Mouse (Mus musculus) left cerebral cortex, postnatal 36 days (tissue): ENCODE results near the gene Emcn. TPM values are rescaled to one million over a fixed set of nuclear protein-coding genes. Genes with fewer than 3 reads are reported as not detected.

Experiments used
- DNase-seq, 2 experiments: peaks; one replicate each; pipeline ENCODE4 v3.0.0; 2021 to 2022; ENCODE audit warnings: low spot score in 2 of 2, mixed read lengths in 1 of 2
- intact Hi-C: fragments of 180-260 bp; cut with DNase I; formaldehyde crosslinking; loops from one replicate; pipeline ENCODE4 v1.15.1; 2025
- total RNA-seq, 2 experiments: library from RNA; stranded (reverse); gene quantifications; 2 replicates each; pipeline ENCODE4 v1.2.3; 2021

The Emcn gene
- 1 to 10 TPM; 8.0 to 8.9 TPM for total RNA-seq

DNA sequence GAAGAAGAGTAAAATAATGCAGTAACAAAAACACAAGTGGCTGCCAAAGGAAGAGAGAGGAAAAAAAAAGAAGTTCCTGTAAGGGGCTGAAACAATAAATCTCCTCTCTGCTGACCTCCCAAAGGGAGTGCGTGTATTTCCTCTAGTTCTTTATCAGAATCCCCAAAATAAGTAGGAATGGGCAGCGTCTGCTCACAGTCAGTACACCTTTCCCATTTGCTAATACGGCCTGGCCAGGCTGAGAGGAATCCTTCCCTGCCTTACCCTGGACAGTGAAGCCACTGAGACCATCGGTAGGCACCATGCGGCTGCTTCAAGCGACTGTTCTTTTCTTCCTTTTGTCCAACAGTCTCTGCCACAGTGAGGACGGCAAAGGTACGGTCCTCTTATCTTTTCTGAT lies at the start of gene Emcn:
Gene Emcn (plus strand): TSS at position 130 of the 400 bp plus-strand sequence.
- intact Hi-C loops = no loop called here
- DNase-seq = no peak

DNA sequence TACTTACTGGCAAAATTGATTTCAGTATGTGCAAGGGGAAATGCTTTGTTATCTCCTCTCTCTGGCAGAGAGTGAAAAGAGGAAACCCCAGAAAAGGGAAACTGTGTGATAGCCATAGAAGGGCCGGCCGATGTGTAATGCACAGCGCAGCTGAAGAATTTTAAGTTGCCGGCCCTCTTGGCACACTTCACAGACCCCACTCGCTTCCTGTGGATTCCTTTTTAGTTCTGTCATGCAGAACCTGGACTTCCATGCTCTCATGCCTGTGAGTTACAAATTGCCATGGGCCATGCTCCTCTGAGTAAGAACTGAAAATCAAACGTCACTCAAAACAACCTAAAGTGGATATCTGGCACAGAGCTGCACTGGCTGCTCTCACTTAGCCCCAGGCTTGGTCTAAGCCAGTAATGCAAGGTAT lies 47.7 kb upstream of the Emcn start:
- intact Hi-C loops = no loop called here
- no peak for DNase-seq

DNA sequence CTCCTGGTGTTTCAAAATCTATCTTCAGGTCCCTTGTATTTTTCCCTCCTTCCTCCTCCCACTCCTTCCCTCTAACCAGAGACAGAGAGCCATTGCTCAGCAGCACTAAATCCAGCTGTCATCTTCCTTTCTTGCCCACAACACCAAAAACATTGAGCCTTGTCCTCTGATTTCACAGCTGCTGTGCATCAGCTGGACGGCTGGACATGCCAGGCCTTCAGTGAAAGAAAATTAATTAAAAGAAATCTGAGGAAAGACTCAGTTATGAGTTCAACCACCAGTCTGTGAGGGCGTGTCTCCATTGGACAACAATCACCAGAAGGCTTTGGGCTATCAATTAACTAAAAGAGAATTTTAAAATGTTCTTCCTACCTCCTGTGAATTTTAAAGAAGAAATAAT lies 42.6 kb upstream of the Emcn start:
- no peak for DNase-seq
- intact Hi-C loops = no loop called here

DNA sequence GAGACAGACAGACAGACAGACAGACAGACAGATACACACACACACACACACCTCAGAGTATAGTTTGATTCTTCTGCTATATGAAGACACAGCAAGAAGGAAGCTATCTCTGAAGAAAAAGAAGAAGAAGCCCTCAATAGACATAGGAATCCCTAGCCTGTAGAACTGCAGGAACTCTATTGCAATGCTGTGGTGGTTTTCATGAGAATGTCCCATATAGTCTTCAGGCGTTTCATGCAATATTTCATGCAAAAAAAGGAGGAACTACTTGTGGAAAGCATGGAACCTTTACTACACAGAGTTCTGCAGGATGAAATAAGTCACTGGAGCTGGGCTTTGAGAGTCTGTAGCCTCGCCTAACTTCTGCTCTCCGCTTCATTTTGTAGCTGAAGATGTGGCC lies 40.7 kb upstream of the Emcn start:
- DNase-seq = no peak
- intact Hi-C loops = no loop called here

DNA sequence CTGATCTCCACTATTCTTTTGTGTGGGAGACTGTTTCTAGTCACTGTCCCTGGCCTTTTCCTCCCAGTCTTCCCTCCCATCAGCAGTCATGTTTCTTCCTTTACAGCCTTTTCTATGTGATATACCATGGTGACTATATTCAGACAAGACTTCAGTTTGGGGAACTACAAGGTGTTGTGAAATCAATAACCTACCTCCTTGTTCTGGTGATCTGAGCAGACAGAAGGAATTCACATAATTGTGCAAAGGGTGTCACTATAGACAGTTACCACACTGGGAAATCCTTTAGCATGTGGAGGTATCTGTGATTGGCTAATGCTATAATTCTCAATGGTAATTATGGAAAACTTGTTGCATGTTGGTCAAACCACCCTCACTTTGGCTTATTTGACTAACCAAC lies 39.7 kb upstream of the Emcn start:
- no peak for DNase-seq
- intact Hi-C loops = no loop called here

DNA sequence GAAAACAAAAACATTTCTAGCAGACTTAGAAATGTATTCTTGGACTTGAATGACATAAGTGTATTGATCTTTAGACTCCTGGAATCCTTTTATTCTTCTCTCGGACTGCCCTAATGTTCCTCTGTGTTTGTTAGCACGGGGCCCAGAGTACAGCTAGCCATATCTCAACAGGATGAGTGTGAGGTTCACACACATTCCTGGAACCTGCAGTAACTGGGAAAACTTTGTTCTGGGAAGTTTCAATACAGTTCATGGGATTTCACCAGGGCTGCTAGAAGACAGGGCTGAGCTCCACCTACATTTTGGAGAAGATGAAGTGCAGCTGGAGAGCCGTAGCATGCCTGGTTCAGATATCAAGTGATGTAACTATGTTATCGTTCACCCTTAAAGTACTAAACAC lies 38.1 kb upstream of the Emcn start:
- intact Hi-C loops = no loop called here
- DNase-seq = no peak

DNA sequence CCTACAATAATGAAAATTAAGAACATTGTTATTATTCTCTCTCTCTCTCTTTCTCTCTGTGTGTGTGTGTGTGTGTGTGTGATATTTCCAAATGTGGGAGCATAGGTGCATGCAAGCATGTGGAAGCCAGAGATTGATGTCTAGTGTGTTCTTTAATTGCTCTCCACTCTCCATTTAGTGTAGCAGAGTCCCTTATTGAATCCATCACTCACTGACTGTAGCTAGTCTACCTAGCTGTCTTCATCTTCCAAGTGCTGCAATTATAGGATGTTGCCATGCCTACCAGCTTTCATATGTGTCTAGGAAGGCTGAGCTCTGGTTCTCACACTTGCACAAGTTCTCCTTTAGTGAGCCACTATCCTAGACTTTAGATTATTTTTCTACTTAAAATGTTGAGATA lies 30.9 kb upstream of the Emcn start:
- no peak for DNase-seq
- intact Hi-C loops = no loop called here

DNA sequence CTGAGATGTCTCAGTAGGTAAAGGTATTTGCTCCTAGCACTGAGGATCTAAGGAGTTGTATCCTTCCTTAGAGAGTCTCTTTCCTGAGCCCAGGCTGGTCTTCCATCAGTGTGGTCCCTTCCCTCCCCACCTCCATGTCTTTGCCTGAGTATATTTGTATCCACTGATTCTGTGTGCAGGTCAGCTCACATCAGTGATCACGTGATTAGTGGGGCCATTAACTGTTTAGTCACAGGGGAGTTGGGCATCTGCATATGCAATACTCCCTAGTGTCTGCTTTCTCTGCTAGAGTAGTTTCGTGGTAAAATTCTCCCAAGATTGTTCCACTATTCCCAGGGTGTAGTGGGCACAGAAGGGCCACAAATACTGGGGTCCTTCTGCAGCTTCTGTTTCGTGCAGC lies 28.3 kb upstream of the Emcn start:
- intact Hi-C loops = no loop called here
- DNase-seq = no peak

DNA sequence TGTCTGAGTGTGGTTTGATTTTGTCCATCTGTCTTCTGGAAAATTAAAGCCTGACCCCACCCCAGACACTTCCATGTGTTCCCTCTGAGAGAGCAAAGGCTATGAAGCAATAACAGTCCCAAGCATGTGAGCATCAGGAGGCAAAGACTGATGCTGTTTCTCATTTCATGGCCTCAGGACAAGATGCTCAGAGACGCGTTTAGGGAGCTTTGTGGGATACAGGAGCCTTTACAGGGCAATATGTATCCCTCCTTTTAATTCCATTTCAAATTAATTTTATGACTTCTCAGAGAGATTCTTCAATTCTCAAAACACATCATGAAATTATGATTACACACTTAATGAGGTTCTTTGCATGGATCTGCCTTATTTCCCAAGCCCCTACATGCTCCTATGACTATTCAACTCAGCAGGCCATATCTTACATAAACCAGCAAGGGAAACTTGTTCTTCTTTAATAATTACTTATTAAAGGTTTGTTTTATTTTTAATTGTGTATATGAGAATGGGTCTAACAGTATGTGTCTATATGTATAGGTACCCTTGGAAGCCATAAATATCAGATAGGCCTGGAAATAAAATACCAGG lies 27.0 kb upstream of the Emcn start:
- intact Hi-C loops = no loop called here
- DNase-seq = no peak

DNA sequence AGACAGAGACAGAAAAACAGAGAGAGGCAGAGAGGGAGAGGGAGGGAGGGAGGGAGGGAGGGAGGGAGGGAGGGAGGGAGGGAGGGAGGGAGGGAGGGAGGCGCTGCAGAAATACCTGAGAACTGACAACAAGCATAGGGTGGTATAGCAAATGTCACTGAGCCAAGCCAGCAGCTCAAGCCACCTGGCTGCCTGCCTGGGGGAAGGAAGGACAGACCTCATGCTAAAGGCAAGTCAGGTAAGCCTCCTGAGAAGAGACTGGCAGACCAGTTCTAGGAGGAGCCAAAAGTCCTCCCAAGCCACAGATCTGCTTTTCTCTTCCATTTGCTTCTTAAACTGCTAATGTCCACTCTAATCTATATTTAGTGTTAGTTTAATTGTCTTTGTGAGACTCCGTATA lies 22.5 kb upstream of the Emcn start:
- intact Hi-C loops = no loop called here

DNA sequence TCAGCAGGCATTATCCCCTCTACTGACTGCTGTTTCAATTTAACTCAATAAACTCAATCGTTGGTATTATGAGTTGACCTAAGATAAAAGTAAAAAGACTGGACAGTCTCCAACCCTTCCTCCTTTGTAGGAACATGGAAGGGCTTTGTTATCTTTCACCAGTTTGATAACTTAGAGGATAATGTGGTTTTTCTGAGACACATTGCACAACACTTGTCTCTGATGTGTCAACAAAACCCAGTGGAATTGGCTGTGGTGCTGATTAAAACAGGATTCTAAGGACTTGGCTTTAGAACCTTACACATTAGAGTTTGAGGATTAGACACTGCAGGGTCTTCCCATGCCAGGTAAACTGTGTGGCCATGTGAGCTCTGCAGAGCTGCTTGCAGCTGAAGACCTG lies 20.9 kb upstream of the Emcn start:
- intact Hi-C loops = no loop called here
- no peak for DNase-seq

More for the DNA sequence above, 22.5 kb upstream of the Emcn start:
- no peak for DNase-seq

DNA sequence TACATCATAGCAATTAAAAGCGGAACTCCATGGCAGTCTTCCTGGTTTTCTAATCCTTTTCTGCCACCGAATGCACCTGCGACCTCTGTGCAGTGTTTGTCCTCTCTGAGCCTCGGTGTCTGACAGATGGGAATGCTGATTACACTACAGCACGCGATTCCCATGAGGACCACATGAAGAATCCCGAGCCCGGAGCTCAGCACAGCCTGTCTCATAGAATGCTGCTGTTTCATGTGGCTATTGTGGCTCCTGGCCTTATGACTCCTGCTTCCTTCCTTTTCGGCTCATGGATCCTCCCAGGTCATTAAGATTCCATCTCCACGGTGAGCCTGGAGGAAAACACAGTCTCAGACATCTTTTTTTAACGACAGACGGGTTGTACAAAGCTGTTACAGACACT lies 18.6 kb upstream of the Emcn start:
- no peak for DNase-seq
- intact Hi-C loops = no loop called here

DNA sequence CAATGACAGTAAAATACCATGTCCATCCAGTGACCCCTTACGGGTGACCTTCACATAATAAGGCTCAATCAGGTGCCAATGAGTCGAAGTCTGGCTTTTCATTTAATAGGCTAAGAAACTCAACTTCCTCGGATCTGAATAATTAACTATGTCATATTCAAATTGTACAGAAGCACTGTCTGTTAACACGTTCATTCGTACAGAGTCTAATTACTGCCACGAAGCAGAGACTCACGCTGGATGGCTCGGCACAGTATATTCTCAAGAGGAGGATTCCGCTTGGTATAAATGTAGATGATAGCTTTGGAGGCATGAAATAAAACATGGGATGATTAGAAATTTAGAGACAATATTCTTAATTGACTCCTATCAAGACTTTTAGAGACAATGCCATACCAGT lies 11.0 kb upstream of the Emcn start:
- no peak for DNase-seq
- intact Hi-C loops = no loop called here

DNA sequence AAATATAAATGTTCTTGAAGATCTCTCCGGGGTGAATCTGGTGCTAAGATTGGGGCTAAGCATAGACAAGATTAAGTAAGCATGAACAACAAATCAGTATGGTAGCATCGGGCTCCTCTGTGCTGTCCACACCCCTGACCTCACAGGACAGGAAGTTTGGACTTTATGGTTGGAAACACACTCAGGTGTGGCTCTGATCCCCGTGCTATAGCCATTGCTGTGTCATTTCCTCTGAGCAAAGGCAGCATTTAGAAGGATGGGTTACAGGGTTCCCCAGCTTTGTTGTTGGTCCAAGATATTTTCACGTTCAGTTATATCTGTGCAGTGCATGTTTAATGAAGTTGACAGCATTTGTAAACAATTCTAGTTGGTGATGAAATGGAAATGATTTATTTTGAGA lies 9.9 kb upstream of the Emcn start:
- DNase-seq = no peak
- intact Hi-C loops = no loop called here

DNA sequence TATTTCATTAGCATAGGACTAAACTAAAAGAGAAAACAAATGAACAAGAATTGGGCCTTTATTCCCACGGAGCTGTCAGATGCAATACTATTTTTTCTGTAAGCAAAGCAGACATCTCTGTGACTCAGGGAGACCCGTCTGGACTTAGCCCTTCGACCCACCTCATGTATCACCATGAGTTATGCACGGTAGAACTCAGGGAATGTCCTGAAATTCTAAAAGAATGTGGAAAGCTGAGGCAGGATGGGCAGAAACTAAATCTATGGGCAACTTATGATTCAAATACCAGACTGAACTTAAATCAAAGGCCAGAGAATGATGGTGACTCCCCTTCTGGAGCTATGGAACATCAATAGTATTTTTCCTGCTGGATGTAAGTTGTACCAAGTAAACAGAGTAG lies 8.3 kb upstream of the Emcn start:
- intact Hi-C loops = no loop called here
- DNase-seq = no peak

DNA sequence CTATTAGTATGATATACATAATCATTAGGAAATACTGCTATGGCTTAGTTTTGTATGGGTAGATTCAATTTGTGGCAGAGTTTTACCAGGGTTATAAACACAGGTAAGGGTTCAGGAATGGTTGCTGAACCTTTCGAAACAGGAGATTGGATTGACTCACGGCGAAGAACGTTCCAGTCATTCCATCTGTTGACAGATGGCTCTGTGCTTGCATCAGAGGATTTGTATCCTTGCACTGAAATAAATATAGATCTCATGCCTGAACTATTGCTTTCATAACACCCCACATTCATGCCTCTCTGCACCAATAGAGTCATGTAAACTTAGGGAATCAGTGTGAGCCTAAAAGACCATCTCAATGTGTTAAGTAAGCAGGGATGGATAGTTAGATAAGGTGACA lies 4.9 kb upstream of the Emcn start:
- intact Hi-C loops = no loop called here
- DNase-seq = no peak

DNA sequence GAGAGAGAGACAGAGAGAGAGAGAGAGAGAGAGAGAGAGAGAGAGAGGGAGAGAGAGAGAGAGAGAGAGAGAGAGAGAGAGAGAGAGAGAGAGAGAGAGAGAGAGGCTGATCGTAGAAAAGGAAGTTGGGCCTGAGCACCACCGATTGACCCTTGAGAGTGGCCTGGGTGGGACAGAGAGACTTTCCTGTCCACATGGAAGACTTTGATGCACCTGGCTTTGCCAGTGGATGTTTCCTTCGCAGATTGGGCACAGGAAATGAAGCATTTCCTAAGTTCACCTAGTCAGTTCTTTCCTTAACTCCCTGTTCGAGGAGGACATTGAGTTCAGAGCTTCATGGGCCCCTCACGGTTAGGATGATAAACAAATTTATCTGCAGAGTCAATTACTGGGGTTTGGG lies 2.6 kb downstream of the Emcn start:
- intact Hi-C loops = no loop called here
- DNase-seq = no peak

DNA sequence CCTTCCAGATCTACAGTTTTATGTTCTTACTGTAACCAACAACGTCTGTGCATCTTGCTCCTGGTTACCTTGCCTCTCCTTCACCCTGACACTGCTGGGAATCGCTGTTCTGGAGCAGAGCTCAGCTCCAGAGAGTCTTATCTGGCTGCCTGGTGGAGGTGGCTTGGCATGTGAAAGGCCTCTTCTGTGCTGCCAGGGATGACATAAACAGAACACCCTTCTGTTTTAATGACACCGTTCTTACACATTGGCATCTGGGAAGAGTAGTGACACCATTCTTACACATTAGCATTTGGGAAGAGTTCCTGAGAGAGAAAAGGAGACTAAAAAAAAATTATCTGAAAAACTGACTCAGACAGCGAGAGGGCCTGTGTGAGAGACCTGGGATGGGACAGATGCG lies 11.0 kb downstream of the Emcn start:
- DNase-seq = no peak

DNA sequence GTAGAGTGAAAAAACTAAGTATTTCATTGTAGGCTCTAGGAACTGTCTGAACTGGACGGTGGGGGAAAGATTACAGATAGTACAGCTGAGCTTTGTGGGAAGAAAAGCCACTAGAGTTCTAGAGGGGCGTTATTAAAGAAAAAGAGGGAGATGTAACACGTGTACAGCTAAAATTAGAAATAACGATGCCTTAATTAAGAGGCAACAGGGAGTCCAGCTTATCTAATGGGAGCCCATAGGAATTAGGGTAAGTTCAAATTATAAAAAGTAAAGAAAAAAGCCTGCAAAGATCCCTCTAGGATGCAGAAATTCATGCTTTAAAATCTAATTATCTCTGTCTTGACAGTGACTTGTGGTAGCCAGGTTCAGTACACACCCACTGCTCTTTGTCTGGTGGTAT lies 15.8 kb downstream of the Emcn start:
- intact Hi-C loops = no loop called here

More for the DNA sequence above, 11.0 kb downstream of the Emcn start:
- intact Hi-C loops = no loop called here

DNA sequence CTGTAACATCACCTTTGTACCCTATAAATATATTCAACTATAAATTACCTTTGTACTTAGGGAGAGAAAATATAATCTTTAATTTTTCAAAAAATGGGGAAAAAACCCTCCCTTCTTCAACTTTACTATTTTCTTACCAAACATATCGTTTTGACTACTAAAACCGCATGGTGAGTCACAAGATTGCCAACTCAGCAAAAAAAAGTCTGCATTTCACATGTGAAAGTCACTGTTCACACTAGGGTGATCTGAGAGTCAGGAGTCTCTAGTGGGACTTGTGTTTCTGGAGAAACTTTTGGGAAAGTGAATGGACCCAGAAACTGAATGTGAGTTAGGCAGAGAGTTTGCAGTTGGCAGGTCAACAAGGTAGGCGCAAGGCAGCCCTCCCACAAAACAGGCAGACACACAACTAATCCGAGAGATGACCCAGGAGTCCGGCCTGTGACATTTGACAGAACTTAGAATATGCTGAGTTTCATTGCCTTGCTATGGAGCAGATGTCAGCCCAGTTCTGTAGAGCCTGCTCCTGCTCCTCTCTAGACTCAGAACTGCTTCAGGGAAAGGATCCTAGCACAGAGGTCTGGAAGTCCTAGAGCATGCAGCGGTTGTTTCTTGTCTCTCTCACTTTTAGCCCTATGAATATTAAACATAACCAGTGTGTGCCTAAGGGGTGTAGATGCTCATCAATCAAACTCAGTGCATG lies 26.4 kb downstream of the Emcn start:
- DNase-seq = no peak
- intact Hi-C loops = no loop called here

More for the DNA sequence above, 15.8 kb downstream of the Emcn start:
- no peak for DNase-seq

DNA sequence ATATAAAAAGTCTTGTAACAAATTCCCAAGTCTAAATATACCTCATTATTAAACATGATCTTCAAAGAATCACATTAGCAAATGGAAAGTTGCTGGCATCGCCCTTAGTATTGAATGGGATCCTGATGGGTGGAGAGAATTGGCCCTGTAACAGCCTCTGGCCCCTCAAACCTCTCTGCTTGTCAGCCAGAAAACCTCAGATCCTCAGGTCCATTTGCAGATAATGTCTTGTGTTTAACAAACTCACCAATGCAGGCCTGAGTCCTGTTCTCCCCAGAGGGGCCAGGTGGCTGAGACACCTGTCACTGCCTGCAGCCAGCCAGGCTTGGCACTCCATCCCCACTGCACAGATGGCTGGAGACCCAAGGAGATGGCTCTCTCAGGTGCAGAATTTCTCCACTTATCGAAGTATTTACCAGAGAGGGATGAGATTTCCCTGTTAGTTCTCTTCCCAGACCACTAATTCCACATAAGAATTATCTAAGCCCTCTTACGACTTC lies 27.0 kb downstream of the Emcn start:
- intact Hi-C loops = no loop called here
- no peak for DNase-seq

DNA sequence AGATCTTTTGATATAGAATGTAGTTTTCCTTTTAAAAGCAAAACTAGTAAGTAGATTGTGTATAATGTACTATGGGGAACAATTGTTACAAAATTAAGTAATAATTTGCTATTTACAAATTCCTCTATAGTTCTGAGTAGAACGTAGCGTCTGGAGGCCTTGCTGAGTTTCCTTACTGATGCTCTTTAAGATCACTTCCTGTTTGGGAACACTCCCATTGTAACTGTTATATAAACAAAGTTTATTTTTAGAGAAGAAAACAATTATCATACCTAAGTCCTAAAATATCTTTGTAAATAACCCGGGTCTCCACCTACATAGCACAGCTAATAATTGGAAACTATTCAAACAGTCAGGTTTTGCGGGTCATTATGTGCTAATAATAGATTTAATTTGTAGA lies 32.0 kb downstream of the Emcn start:
- no peak for DNase-seq
- intact Hi-C loops = no loop called here
